Mouse (Mus musculus): ENCODE results near the gene Eml2. TPM values are rescaled to one million over a fixed set of nuclear protein-coding genes. Genes with fewer than 3 reads are reported as not detected.

Gene Eml2
- polyA plus RNA-seq, 1 experiment, result 17.2 TPM

GRCm38 (mm10) chr7:19243858-19244257 lies 67.6 kb downstream of the Eml2 start:
- Histone ChIP-seq H3K36me3 (ENCODE audit: control insufficient read depth, insufficient read depth, low read length) (peaks cover 16% of the 10 kb centered on the region), H3K27me3 (ENCODE audit: control insufficient read depth, insufficient read depth, low read length) (no peaks in the 10 kb centered on the region), H3K27ac (ENCODE audit: insufficient read depth, low read depth, low read length) (no peak overlapping the region), H3K4me1 (ENCODE audit: control insufficient read depth, insufficient read depth, insufficient read length, low read length) (peaks cover 26% of the 10 kb centered on the region), H3K4me3 (ENCODE audit: low read depth, low read length) (no peak overlapping the region)
- TF ChIP-seq CTCF (IDR thresholded peaks at IDR 0.05; ENCODE audit: extremely low read depth, insufficient read length, insufficient replicate concordance, low read depth, low read length) (no peak), POLR2A (IDR thresholded peaks at IDR 0.05; ENCODE audit: low read depth, low read length) (no peak)
- WGBS, result 60% methylated on average over 5 of the region's 5 CpGs

- 87% methylated on average over 3 of the region's 3 CpGs for WGBS
Measured at GRCm38 (mm10) chr7:19245083-19245482, 68.9 kb downstream of the Eml2 start.

GRCm38 (mm10) chr7:19246855-19247254 lies 70.6 kb downstream of the Eml2 start:
- TF ChIP-seq CTCF (IDR thresholded peaks at IDR 0.05; ENCODE audit: extremely low read depth, insufficient read length, insufficient replicate concordance, low read depth, low read length) (no peak), POLR2A (IDR thresholded peaks at IDR 0.05; ENCODE audit: low read depth, low read length) (no peak)
- H3K4me3 ChIP-seq (ENCODE audit: low read depth, low read length), result no peak overlapping the region
- peaks cover 16% of the 10 kb centered on the region for H3K36me3 ChIP-seq (ENCODE audit: control insufficient read depth, insufficient read depth, low read length)
- WGBS, result 96% methylated on average over 1 of the region's 1 CpGs
- peaks cover 22% of the 10 kb centered on the region for H3K4me1 ChIP-seq (ENCODE audit: control insufficient read depth, insufficient read depth, insufficient read length, low read length)
- no peak overlapping the region for H3K27ac ChIP-seq (ENCODE audit: insufficient read depth, low read depth, low read length)
- H3K27me3 ChIP-seq (ENCODE audit: control insufficient read depth, insufficient read depth, low read length), result no peaks in the 10 kb centered on the region

More at GRCm38 (mm10) chr7:19245083-19245482, 68.9 kb downstream of the Eml2 start:
- Histone ChIP-seq H3K4me1 (ENCODE audit: control insufficient read depth, insufficient read depth, insufficient read length, low read length) (peaks cover 30% of the 10 kb centered on the region), H3K27ac (ENCODE audit: insufficient read depth, low read depth, low read length) (no peak overlapping the region), H3K27me3 (ENCODE audit: control insufficient read depth, insufficient read depth, low read length) (no peaks in the 10 kb centered on the region), H3K36me3 (ENCODE audit: control insufficient read depth, insufficient read depth, low read length) (peaks cover 16% of the 10 kb centered on the region), H3K4me3 (ENCODE audit: low read depth, low read length) (no peak overlapping the region)
- TF ChIP-seq POLR2A (IDR thresholded peaks at IDR 0.05; ENCODE audit: low read depth, low read length) (no peak), CTCF (IDR thresholded peaks at IDR 0.05; ENCODE audit: extremely low read depth, insufficient read length, insufficient replicate concordance, low read depth, low read length) (no peak)

- peaks cover 25% of the 10 kb centered on the region for H3K4me1 ChIP-seq (ENCODE audit: control insufficient read depth, insufficient read depth, insufficient read length, low read length)
- WGBS, result 93% methylated on average over 2 of the region's 2 CpGs
- no peak overlapping the region for H3K4me3 ChIP-seq (ENCODE audit: low read depth, low read length)
- H3K27ac ChIP-seq (ENCODE audit: insufficient read depth, low read depth, low read length), result no peak overlapping the region
- no peak for TF ChIP-seq POLR2A (IDR thresholded peaks at IDR 0.05; ENCODE audit: low read depth, low read length)
- TF ChIP-seq CTCF (IDR thresholded peaks at IDR 0.05; ENCODE audit: extremely low read depth, insufficient read length, insufficient replicate concordance, low read depth, low read length), result no peak
- H3K36me3 ChIP-seq (ENCODE audit: control insufficient read depth, insufficient read depth, low read length), result peaks cover 16% of the 10 kb centered on the region
- H3K27me3 ChIP-seq (ENCODE audit: control insufficient read depth, insufficient read depth, low read length), result no peaks in the 10 kb centered on the region
Measured at GRCm38 (mm10) chr7:19247511-19247910, 71.3 kb downstream of the Eml2 start.

- Histone ChIP-seq H3K4me1 (ENCODE audit: control insufficient read depth, insufficient read depth, insufficient read length, low read length) (peaks cover 21% of the 10 kb centered on the region; the same call in 1 of the 2 replicates), H3K27ac (ENCODE audit: insufficient read depth, low read depth, low read length) (peak overlapping the region; percentile 29; the same call in 1 of the 2 replicates), H3K36me3 (ENCODE audit: control insufficient read depth, insufficient read depth, low read length) (peaks cover 24% of the 10 kb centered on the region), H3K27me3 (ENCODE audit: control insufficient read depth, insufficient read depth, low read length) (no peaks in the 10 kb centered on the region), H3K4me3 (ENCODE audit: low read depth, low read length) (no peak overlapping the region)
- 61% methylated on average over 4 of the region's 4 CpGs for WGBS
- TF ChIP-seq POLR2A (IDR thresholded peaks at IDR 0.05; ENCODE audit: low read depth, low read length) (no peak), CTCF (IDR thresholded peaks at IDR 0.05; ENCODE audit: extremely low read depth, insufficient read length, insufficient replicate concordance, low read depth, low read length) (no peak)
Measured at GRCm38 (mm10) chr7:19252078-19252477, 75.9 kb downstream of the Eml2 start.

- Histone ChIP-seq H3K27ac (ENCODE audit: insufficient read depth, low read depth, low read length) (0 out of 2 replicates have a peak overlapping the region, but pooled peaks have one; percentile 3), H3K27me3 (ENCODE audit: control insufficient read depth, insufficient read depth, low read length) (no peaks in the 10 kb centered on the region), H3K4me3 (ENCODE audit: low read depth, low read length) (no peak overlapping the region), H3K4me1 (ENCODE audit: control insufficient read depth, insufficient read depth, insufficient read length, low read length) (peaks cover 24% of the 10 kb centered on the region), H3K36me3 (ENCODE audit: control insufficient read depth, insufficient read depth, low read length) (peaks cover 36% of the 10 kb centered on the region)
- WGBS, result 72% methylated on average over 5 of the region's 5 CpGs
- TF ChIP-seq POLR2A (IDR thresholded peaks at IDR 0.05; ENCODE audit: low read depth, low read length) (no peak), CTCF (IDR thresholded peaks at IDR 0.05; ENCODE audit: extremely low read depth, insufficient read length, insufficient replicate concordance, low read depth, low read length) (no peak)
Measured at GRCm38 (mm10) chr7:19253437-19253836, 77.2 kb downstream of the Eml2 start.

GRCm38 (mm10) chr7:19255395-19255794 lies 79.2 kb downstream of the Eml2 start:
- TF ChIP-seq POLR2A (IDR thresholded peaks at IDR 0.05; ENCODE audit: low read depth, low read length) (no peak), CTCF (IDR thresholded peaks at IDR 0.05; ENCODE audit: extremely low read depth, insufficient read length, insufficient replicate concordance, low read depth, low read length) (no peak)
- H3K36me3 ChIP-seq (ENCODE audit: control insufficient read depth, insufficient read depth, low read length), result peaks cover 56% of the 10 kb centered on the region
- WGBS, result 89% methylated on average over 17 of the region's 17 CpGs
- H3K4me1 ChIP-seq (ENCODE audit: control insufficient read depth, insufficient read depth, insufficient read length, low read length), result peaks cover 18% of the 10 kb centered on the region
- no peaks in the 10 kb centered on the region for H3K27me3 ChIP-seq (ENCODE audit: control insufficient read depth, insufficient read depth, low read length)
- no peak overlapping the region for H3K4me3 ChIP-seq (ENCODE audit: low read depth, low read length)
- H3K27ac ChIP-seq (ENCODE audit: insufficient read depth, low read depth, low read length), result no peak overlapping the region

Other genes with a start within 250 kb of the Eml2 start
- not detected in 2 replicates for gene Nanos2, start 189.0 kb upstream of the Eml2 start, polyA plus RNA-seq (2012; rRNA removed)
- 1.9 and 2.3 TPM in 2 replicates for gene Mypop, start 185.2 kb upstream of the Eml2 start, polyA plus RNA-seq (2012; rRNA removed)
- 17.0 and 25.8 TPM in 2 replicates for gene Irf2bp1, start 172.4 kb upstream of the Eml2 start, polyA plus RNA-seq (2012; rRNA removed)
- 17.8 and 19.9 TPM in 2 replicates for gene Foxa3, start 152.9 kb upstream of the Eml2 start, polyA plus RNA-seq (2012; rRNA removed)
- gene Sympk, start 152.0 kb upstream of the Eml2 start, polyA plus RNA-seq (2012; rRNA removed), result 50.4 and 71.8 TPM in 2 replicates
- gene Rsph6a, start 121.7 kb upstream of the Eml2 start, polyA plus RNA-seq (2012; rRNA removed), result not detected in 2 replicates
- 13.9 and 16.3 TPM in 2 replicates for gene Dmwd, start 100.2 kb upstream of the Eml2 start, polyA plus RNA-seq (2012; rRNA removed)
- 353 and 387 TPM in 2 replicates for gene Dmpk, start 92.6 kb upstream of the Eml2 start, polyA plus RNA-seq (2012; rRNA removed)
- gene Six5, start 81.8 kb upstream of the Eml2 start, polyA plus RNA-seq (2012; rRNA removed), result 14.1 and 14.5 TPM in 2 replicates
- not detected in 2 replicates for gene Gm4969, start 58.1 kb upstream of the Eml2 start, polyA plus RNA-seq (2012; rRNA removed)
- 6.1 and 14.9 TPM in 2 replicates for gene Fbxo46, start 56.6 kb upstream of the Eml2 start, polyA plus RNA-seq (2012; rRNA removed)
- 5.5 and 6.6 TPM in 2 replicates for gene Qpctl, start 27.1 kb upstream of the Eml2 start, polyA plus RNA-seq (2012; rRNA removed)
- gene Snrpd2, start 26.7 kb upstream of the Eml2 start, polyA plus RNA-seq (2012; rRNA removed), result 13.2 and 25.8 TPM in 2 replicates
- 0.53 and 0.62 TPM in 2 replicates for gene Gipr, start 10.3 kb upstream of the Eml2 start, polyA plus RNA-seq (2012; rRNA removed)
- gene Gpr4, start 36.1 kb downstream of the Eml2 start, polyA plus RNA-seq (2012; rRNA removed), result 3.8 and 4.4 TPM in 2 replicates
- 17.1 and 34.6 TPM in 2 replicates for gene Opa3, start 51.9 kb downstream of the Eml2 start, polyA plus RNA-seq (2012; rRNA removed)
- gene Vasp, start 95.4 kb downstream of the Eml2 start, polyA plus RNA-seq (2012; rRNA removed), result 183 and 517 TPM in 2 replicates
- 1.8 and 11.8 TPM in 2 replicates for gene Ppm1n, start 103.6 kb downstream of the Eml2 start, polyA plus RNA-seq (2012; rRNA removed)
- 6.7 and 11.7 TPM in 2 replicates for gene Rtn2, start 106.2 kb downstream of the Eml2 start, polyA plus RNA-seq (2012; rRNA removed)
- gene Fosb, start 133.6 kb downstream of the Eml2 start, polyA plus RNA-seq (2012; rRNA removed), result 1.7 and 16.7 TPM in 2 replicates
- gene Ercc1, start 168.4 kb downstream of the Eml2 start, polyA plus RNA-seq (2012; rRNA removed), result 9.3 and 17.5 TPM in 2 replicates
- 2.0 and 2.5 TPM in 2 replicates for gene Cd3eap, start 183.1 kb downstream of the Eml2 start, polyA plus RNA-seq (2012; rRNA removed)
- 6.2 and 10.4 TPM in 2 replicates for gene Ppp1r13l, start 183.3 kb downstream of the Eml2 start, polyA plus RNA-seq (2012; rRNA removed)
- gene Ercc2, start 205.6 kb downstream of the Eml2 start, polyA plus RNA-seq (2012; rRNA removed), result 21.0 and 31.2 TPM in 2 replicates
- 2.6 and 3.5 TPM in 2 replicates for gene Klc3, start 227.7 kb downstream of the Eml2 start, polyA plus RNA-seq (2012; rRNA removed)
- gene Ckm, start 228.4 kb downstream of the Eml2 start, polyA plus RNA-seq (2012; rRNA removed), result 31.9 and 45.3 TPM in 2 replicates